Mouse (Mus musculus) granulocyte monocyte progenitor cell, adult 5-6 weeks (primary cell): ENCODE measurements around the gene Psmc1. TPM values are rescaled to one million over a fixed set of nuclear protein-coding genes. Genes with fewer than 3 reads are reported as not detected.
A peak's percentile ranks its signal among the peaks of the same experiment; 100 is the strongest.

ENCODE experiments used
- ATAC-seq: replicated peaks from 2 replicates; pipeline ENCODE4 v1.8.0; 2016; ENCODE audit warnings: mild to moderate bottlenecking, moderate TSS enrichment, inconsistent platforms; ENCODE audit not compliant: poor library complexity, severe bottlenecking
- total RNA-seq, 2 experiments: library from RNA; stranded (forward) in 1 of 2; stranded (reverse) in 1 of 2; fragments of 200-712, 200-1000 nt in 1 of 2; fragments of >200 nt in 1 of 2; fragmentation: Nextera tagmentation in 1 of 2; gene quantifications; 2 replicates each; pipeline ENCODE4 v1.2.3; 2014 to 2017

Gene Psmc1
- 168 and 202 TPM in 2 replicates for total RNA-seq (2014; fragmentation: Nextera tagmentation)
- 190 and 241 TPM in 2 replicates for total RNA-seq (2017)

GRCm38 (mm10) chr12:100109986-100110696 lies at the start of gene Psmc1:
Psmc1 (plus strand) TSS chr12:100110154.
- ATAC-seq: peak; percentile 84

- no peak for ATAC-seq
These were observed 48.9 kb upstream of the Psmc1 start for GRCm38 (mm10) chr12:100061071-100061470.

- no peak; the same call in 1 of the 2 replicates for ATAC-seq
These were observed 48.1 kb upstream of the Psmc1 start for GRCm38 (mm10) chr12:100061826-100062225.

GRCm38 (mm10) chr12:100062584-100062983 lies 47.4 kb upstream of the Psmc1 start:
- no peak for ATAC-seq

- ATAC-seq: no peak
These were observed 44.8 kb upstream of the Psmc1 start for GRCm38 (mm10) chr12:100065109-100065508.

- ATAC-seq: peak; percentile 98
These were observed 42.5 kb upstream of the Psmc1 start for GRCm38 (mm10) chr12:100067477-100067876.

- no peak for ATAC-seq
These were observed 36.7 kb upstream of the Psmc1 start for GRCm38 (mm10) chr12:100073201-100073672.

- ATAC-seq: no peak
These were observed 34.2 kb upstream of the Psmc1 start for GRCm38 (mm10) chr12:100075715-100076114.

- no peak for ATAC-seq
These were observed 30.2 kb upstream of the Psmc1 start for GRCm38 (mm10) chr12:100079636-100080286.

GRCm38 (mm10) chr12:100088026-100088425 lies 21.9 kb upstream of the Psmc1 start:
- ATAC-seq: no peak

GRCm38 (mm10) chr12:100089265-100089664 lies 20.7 kb upstream of the Psmc1 start:
- peak; percentile 79 for ATAC-seq

- ATAC-seq: no peak
These were observed 19.2 kb upstream of the Psmc1 start for GRCm38 (mm10) chr12:100090750-100091149.

GRCm38 (mm10) chr12:100093046-100093445 lies 16.9 kb upstream of the Psmc1 start:
- ATAC-seq: no peak

GRCm38 (mm10) chr12:100099971-100100706 lies 9.8 kb upstream of the Psmc1 start:
- ATAC-seq: no peak

- ATAC-seq: no peak
These were observed 9.3 kb upstream of the Psmc1 start for GRCm38 (mm10) chr12:100100707-100101030.

GRCm38 (mm10) chr12:100101651-100102050 lies 8.3 kb upstream of the Psmc1 start:
- ATAC-seq: no peak

GRCm38 (mm10) chr12:100104530-100104929 lies 5.4 kb upstream of the Psmc1 start:
- ATAC-seq: no peak

GRCm38 (mm10) chr12:100106275-100106895 lies 3.6 kb upstream of the Psmc1 start:
- ATAC-seq: peak; percentile 33

- ATAC-seq: peak; percentile 52
These were observed 2.5 kb upstream of the Psmc1 start for GRCm38 (mm10) chr12:100107436-100107835.

- ATAC-seq: peak; percentile 84
These were observed 6.0 kb downstream of the Psmc1 start for GRCm38 (mm10) chr12:100115982-100116381.
